Mouse (Mus musculus) bone marrow macrophage, adult 2 months (primary cell): Measurements from ENCODE around the gene Snapin. TPM values are rescaled to one million over a fixed set of nuclear protein-coding genes. Genes with fewer than 3 reads are reported as not detected.

Source experiments
- H3K27ac ChIP-seq: 2 replicates; pipeline ENCODE4 v1.5.1; 2012; ENCODE audit warnings: low read depth, low read length; ENCODE audit not compliant: insufficient read depth
- H3K4me1 ChIP-seq: 2 replicates; pipeline ENCODE4 v1.6.1; 2012; ENCODE audit warnings: low read length; ENCODE audit not compliant: control insufficient read depth, insufficient read depth
- H3K4me3 ChIP-seq: 2 replicates; pipeline ENCODE4 v1.5.1; 2012; ENCODE audit warnings: mild to moderate bottlenecking, low read length, moderate library complexity; ENCODE audit not compliant: insufficient read depth
- CTCF ChIP-seq: IDR thresholded peaks from 2 replicates; pipeline ENCODE4 v1.5.1; 2012; ENCODE audit warnings: low read depth, mild to moderate bottlenecking, low read length, moderate library complexity
- POLR2A ChIP-seq: IDR thresholded peaks from 2 replicates; pipeline ENCODE4 v1.6.1; 2012; ENCODE audit warnings: mild to moderate bottlenecking, low read depth, low read length, borderline replicate concordance
- polyA plus RNA-seq: library from polyadenylated mRNA; stranded (reverse); fragments of >200 nt; gene quantifications from 2 replicates; pipeline ENCODE4 v1.2.4, GENCODE M21; 2012; ENCODE audit not compliant: missing spikeins, insufficient read depth, insufficient read length

The Snapin gene
- polyA plus RNA-seq, 1 experiment, result 96.6 TPM

DNA sequence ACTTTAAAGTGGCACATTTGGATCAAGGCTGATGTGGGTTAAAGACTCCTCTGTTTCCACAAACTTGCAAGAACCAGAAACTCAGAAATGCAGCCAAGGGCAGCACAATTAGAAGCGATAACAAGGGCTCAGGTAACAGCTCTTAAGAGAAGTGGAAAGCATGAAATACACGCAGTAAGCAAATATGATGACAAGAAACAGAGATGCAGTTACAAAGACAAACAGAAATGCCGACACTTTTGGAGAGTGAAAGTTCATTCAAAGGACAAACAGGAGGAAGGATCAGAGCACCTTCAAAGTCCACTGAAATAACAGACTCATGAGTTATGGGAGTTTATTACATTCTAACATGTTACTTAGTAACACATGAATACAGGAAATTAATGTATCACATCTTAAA lies 15.5 kb upstream of the Snapin start:
- Histone ChIP-seq H3K4me1 (peaks cover 7% of the 10 kb centered on the region), H3K4me3 (no peak overlapping the region), H3K27ac (no peak overlapping the region)
- TF ChIP-seq POLR2A, result no peak

DNA sequence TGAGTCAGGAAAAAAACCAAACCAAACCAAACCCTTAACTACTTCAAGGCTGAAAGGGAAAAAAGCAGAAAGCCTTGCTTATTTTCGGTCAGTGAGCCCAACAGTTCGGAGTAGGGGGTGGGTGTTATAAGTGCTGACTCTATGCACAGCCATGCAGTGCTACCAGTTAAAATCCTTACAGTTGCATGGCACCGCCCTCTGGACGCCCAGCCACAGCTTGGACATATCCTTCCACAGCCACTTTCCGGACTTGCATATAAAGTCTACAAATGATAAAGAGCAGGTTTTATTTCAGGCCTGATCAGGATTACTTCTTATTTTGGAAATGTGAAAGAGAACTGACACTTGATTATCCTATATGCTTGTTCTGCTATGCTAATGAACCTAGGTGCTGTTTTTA lies 14.4 kb upstream of the Snapin start:
- no peak for TF ChIP-seq POLR2A
- H3K4me1 ChIP-seq, result peaks cover 7% of the 10 kb centered on the region

DNA sequence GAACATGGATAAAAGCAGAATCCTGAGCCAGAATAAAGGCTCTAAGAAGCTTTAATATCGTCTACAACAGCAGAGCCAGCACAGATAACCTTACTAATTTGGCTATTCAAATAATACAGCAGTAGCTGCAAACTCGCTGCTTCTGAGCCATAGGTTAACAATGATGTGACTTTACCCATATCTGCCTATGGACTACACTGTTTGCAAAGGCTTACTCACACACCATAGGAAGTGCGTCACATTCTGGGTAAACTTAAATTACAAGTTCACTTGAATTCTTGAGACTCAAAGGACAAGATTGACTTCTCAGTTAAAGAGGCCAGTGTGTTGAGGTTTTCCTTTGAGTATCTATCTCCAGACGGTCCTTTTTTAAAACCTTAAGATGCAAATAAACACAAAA lies 12.6 kb upstream of the Snapin start:
- no peak overlapping the region for H3K27ac ChIP-seq
- H3K4me3 ChIP-seq, result no peak overlapping the region
- TF ChIP-seq CTCF (no peak), POLR2A (no peak)
- H3K4me1 ChIP-seq, result peaks cover 7% of the 10 kb centered on the region

More for the DNA sequence above, 14.4 kb upstream of the Snapin start:
- no peak overlapping the region for H3K27ac ChIP-seq
- no peak overlapping the region for H3K4me3 ChIP-seq

DNA sequence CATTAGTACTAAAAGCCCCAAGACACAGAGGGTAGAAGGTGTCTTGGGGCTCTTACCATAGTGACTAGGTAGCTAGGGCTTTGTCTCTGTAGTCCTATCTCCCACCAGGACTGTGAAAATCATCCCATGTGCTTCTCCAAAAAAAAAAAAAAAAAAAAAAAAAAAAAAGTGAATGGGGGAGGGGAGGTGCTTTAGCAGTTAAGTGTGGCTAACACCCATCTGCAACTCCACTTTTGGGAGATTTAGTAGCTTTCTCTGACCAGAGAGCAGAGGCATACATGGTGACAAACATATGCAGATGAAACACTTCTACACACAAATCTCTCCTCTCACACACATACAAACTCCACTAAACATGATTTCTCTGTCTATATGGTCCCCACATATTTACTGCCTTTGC lies 6.8 kb upstream of the Snapin start:
- TF ChIP-seq CTCF, result no peak
- TF ChIP-seq POLR2A, result no peak

DNA sequence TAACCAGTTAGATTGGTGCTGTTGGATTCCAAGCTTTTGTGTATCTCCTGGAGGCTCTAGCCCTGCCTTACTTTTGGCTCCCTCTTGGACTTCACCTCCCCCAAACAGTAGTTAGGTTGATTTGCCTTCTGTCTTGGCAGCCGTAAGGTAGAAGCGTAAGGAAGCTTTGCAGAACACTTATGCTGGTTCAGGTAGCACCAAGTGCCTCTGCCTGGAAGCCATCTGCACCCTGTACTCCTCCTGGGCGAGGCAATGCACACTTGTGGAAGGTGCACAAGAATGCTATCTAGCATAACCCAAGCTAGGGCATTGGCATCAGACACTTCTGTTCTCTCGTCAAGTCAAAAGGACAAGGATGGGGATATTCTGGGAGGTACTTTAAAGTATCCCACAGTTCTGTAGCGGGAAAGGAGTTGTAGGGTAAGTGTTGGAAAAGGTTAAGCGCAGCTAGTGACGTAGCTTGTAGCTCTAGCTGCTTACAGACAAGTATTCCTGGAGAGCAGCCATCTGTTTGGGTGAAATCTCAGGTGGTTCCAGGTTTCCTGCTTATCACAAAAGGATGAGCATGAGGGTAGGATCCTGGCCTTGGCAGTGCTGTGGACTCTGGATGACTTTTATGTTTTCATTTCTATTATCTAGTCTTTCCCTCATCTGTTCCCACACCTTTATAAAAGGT lies 5.2 kb upstream of the Snapin start:
- H3K4me1 ChIP-seq, result no peaks in the 10 kb centered on the region
- TF ChIP-seq CTCF (no peak), POLR2A (no peak)

More for the DNA sequence above, 6.8 kb upstream of the Snapin start:
- Histone ChIP-seq H3K4me3 (no peak overlapping the region), H3K27ac (no peak overlapping the region), H3K4me1 (no peaks in the 10 kb centered on the region)

DNA sequence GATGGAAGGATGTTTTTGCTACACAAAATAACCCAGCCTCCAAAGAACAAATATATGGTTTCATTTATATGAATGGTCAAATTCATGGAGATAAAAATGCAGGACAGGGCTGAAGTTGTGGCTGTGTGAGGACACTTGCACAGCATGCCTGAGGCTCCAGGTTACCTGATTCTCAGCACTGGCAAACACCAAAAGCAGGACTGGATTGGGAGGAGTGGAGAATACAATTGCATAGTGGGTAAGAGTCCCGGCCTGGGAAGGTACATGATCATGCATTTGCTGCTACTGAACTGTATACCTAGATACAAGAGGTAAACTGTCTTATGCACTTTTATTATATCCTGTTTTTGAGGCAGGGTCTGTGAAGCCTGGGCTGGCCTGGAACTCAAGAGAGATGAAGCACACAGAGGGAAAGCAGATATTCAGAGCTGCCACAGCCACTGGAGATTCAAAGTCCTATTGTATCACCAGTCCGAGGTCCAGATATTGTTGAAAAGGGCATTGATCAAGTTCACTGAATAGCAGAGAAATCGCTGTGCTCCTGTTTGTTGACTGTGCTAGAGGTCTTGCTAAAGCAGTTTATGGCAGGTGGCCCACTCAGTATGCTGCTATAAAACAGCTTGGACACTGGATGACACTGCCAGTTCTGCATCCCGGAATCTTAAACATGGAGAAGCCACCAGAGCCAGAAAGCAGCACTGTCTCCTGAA lies 3.2 kb upstream of the Snapin start:
- Histone ChIP-seq H3K4me1 (0 out of 2 replicates have a peak, but pooled peaks cover 4% of the 10 kb centered on the region), H3K4me3 (no peak overlapping the region), H3K27ac (no peak overlapping the region)
- no peak for TF ChIP-seq POLR2A
- TF ChIP-seq CTCF, result no peak

More for the DNA sequence above, 5.2 kb upstream of the Snapin start:
- Histone ChIP-seq H3K4me3 (no peak overlapping the region), H3K27ac (no peak overlapping the region)

DNA sequence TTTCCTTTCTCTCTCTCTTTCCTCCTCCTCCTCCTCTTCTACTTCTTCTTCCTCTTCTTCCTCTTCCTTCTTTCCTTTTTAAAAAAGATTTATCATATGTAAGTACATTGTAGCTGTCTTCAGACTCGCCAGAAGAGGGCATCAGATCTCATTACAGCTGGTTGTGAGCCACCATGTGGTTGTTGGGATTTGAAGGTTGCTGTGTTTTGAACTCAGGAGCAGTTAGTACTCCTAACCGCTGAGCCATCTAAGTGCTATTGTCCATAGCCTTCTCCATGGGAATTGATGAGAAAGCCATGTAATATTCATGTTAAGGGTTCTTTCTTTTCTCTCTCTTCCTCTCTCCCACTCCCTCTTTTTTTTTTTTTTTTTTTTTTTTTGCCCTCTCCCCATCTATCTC lies 517 bp upstream of the Snapin start:
- TF ChIP-seq POLR2A, result no peak
- TF ChIP-seq CTCF, result no peak
- no peak overlapping the region for H3K4me3 ChIP-seq
- 0 out of 2 replicates have a peak, but pooled peaks cover 4% of the 10 kb centered on the region for H3K4me1 ChIP-seq
- H3K27ac ChIP-seq, result no peak overlapping the region

DNA sequence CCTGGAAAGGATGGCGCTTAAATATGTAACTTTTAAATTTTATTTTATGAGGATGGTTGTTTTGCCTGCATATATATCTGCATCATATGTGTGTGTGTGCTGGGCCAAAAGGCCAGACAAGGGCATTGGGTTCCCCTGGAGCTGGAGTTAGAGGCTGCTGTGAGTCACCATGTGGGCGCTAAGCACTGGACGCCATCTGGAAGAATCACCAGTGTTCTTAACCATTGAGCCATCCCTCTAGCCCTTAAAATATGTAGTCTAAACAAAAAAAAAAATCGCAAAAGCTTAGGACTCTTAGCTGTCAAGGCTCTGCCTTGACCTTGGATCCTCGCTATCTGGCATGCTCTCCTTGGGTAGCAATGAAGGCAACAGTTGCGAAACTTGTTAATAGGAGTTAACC lies 2.3 kb downstream of the Snapin start:
- H3K27ac ChIP-seq, result no peak overlapping the region
- 0 out of 2 replicates have a peak, but pooled peaks cover 4% of the 10 kb centered on the region for H3K4me1 ChIP-seq
- no peak overlapping the region for H3K4me3 ChIP-seq
- TF ChIP-seq CTCF (no peak), POLR2A (no peak)

DNA sequence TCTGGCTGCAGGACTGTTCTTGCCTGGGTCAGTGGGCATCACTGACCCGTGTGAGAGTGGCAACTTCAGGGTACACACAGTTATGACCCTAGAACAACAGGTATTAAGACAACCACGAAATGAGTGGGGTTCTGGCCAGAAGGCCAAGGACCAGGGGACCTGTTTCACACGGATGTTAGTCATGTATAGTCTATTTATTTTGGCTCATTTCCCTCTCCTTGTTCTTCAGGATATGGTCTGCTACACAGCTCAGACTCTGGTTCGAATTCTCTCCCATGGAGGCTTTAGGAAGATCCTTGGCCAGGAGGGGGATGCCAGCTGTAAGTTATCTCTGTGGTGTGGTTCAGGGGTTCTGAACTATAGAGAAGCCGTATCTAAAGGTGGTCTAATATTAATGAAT lies 3.8 kb downstream of the Snapin start:
- TF ChIP-seq CTCF (no peak), POLR2A (no peak)
- no peak overlapping the region for H3K27ac ChIP-seq
- H3K4me3 ChIP-seq, result no peak overlapping the region
- H3K4me1 ChIP-seq, result 0 out of 2 replicates have a peak, but pooled peaks cover 4% of the 10 kb centered on the region

DNA sequence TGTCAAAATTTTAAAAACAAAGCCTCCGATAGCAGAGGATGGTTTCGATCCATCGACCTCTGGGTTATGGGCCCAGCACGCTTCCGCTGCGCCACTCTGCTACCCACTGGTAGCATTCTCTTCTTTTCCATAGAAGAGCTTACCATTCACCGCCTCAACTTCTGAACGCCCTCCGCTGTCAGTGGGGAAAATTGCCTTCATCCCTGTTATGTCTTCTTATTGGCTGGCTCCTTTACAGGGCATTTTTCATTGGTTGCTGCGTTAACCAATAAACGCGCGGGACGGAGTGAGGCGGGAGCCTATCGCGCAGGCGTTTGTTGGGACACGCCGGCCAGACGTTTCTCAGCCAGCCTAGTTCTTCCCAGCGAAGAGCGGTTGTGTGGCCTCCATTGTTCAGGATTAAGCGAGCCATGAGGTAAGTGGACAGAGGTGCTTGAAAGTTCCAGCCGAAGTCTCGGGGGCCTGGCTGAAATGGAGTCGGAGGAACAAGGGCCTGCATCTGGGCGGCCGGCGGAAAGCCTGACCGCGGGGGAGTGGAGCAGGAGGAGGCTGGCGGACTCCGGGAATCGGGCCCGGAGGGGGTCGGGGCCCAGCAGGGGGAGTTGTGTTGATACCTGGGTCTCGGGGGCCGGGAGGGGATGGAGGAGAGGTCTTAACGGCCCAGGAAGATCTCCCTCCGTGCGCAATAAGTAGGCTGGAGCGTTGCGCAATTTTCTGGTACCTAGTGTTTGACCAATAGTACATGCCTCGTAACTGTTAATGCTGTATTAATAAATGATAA lies 14.8 kb downstream of the Snapin start, which contains the start of gene Ilf2:
Gene Ilf2, plus strand, starts transcription at position 296 of the 781 bp plus-strand sequence.
- Histone ChIP-seq H3K4me1 (peaks cover 9% of the 10 kb centered on the region), H3K4me3 (peak within 1 kb of the TSS; percentile 80), H3K27ac (peak within 1 kb of the TSS; percentile 38)
- TF ChIP-seq POLR2A (0 out of 2 replicates have a peak, but pooled peaks have one; percentile 51), CTCF (0 out of 2 replicates have a peak, but pooled peaks have one; percentile 20)
